Mouse (Mus musculus): Measurements from ENCODE around the gene Arid1a.
"Not testable (repeated sequence)": the region's sequence is repeated elsewhere in the genome, so short reads cannot be mapped to it uniquely, and the experiment has no call there.

Gene Arid1a

GRCm38 (mm10) chr4:133673666-133674330 is 82.8 kb downstream of the Arid1a start:
- peak; percentile 54 for DNase-seq

- no peak for DNase-seq
Measured at GRCm38 (mm10) chr4:133672845-133673647, 83.5 kb downstream of the Arid1a start.

GRCm38 (mm10) chr4:133671881-133672844 is 84.4 kb downstream of the Arid1a start, which contains the start of gene Pigv:
TSS of gene Pigv (minus strand) at chr4:133672647.
- peak; percentile 96 for DNase-seq

DNA sequence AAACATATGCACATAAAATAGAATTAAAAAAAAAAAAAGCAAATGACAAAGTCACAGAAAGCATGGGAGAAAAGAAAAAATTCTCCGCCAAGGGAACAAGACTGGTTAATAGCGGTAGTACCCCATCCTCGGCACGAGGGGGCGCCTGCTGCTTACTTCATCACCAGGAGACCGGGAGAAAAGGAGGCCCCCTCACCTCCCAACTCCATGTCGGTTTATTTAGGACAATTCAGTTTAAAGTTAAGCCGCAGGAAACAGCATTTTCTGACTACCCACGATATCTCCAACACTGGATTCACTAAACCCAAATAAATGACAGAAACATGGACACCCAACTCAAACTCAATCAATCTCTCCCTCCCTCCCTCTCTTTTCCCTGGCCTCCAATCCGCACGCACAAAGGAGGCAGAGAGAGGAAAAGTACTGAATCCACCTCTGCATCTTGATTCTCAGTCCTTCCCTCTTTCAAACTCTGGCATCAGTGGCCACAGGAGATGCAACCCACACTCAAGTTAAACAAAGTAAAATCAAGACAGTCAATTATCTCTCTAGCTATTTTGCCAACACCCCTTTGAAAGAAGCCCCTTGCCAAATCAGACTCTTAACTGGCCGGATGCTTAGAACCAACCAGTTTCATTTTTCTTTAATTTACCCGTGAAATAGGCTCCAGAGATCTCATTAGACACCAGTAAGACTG is 85.2 kb downstream of the Arid1a start:
- peak; percentile 88 for DNase-seq

- DNase-seq, result no peak
Measured at GRCm38 (mm10) chr4:133669652-133670210, 86.8 kb downstream of the Arid1a start.

DNA sequence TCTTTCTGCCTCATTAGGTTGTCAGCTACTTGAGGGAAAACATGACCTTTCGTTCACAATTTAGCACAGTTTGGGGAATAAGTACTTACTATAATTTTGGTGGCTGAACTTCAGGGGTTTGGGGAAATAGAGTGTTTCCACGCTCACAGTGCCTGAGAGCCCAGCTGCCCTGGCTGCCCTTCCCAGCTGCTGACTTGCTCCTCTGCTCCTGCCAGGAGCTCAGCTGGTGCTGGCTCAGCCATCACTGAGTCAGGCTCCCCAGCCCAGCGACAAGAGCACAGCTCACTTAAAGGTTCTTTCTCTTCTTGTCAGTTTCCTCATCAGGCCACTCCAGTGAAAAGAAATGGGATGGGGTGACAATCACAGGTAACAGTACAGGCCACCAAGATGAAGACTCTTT is 88.0 kb downstream of the Arid1a start:
- no peak for DNase-seq

- no peak for DNase-seq
Measured at GRCm38 (mm10) chr4:133666199-133666598, 90.4 kb downstream of the Arid1a start.

- DNase-seq, result no peak
Measured at GRCm38 (mm10) chr4:133665118-133665517, 91.5 kb downstream of the Arid1a start.

GRCm38 (mm10) chr4:133662945-133663344 is 93.6 kb downstream of the Arid1a start:
- no peak for DNase-seq

DNA sequence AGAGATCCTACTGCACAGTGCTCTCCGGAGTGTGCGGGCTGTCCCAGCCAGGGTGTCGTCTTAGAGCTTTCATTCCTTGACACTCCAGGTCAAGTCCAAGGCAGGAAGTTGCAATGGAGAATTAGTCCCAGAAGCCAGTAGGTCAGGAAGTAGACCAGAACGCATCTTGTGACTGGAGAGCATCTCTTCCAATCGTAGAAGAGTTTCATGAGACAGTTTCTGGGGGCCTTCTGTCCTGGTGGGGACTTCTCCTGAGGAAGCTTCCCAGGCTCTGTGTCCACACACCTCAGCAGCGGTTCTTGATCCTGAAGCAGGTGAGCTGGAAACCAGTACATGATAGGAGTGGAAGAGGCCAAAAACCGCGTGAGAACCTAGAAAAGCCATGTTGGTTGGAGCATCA is 94.1 kb downstream of the Arid1a start:
- DNase-seq, result no peak

DNA sequence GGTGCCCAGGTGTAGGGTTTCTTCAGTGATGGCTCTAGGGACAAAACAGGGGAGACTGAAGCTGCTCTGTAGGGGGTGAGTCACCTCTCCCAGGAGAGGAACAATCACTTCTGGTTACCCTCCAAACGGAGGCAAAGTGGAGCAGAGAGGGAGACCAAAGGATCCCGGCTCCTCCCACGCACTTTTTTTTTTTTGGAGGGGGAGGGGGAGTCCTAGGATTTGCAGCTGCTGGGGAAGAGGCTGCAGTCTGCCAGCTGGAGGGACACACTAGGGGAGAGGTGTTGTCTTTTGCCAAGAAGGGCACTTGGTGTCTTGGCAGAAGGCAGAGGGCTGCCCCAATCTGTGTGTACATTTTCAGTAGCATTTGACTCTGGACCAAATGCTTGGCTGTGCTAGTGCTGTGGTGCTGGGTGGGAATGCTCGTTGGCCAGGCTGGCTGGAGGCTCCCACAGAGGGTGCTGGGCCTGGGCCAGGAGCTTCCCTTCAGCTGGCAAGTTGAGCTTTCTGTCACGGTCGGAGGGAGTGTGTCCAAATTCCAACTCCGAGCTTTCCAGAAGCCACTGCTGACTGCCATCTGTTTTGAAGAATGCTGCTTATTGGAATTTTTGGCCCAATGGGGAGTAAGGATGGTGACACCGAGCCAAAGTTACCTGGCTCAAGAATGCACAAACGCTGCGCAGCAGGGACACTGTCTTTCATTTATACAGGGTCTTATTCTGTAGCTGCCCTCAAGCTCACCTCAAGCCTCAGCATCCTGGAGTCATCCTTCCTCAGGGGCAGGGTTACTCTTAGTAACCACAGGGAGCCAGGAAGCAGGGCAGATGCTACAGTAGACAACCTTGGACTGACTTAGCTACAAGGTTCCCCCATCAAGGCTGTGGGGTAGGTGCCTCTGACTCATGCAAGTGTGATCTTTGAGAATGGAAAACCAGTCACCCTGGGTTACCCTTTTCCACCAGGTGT is 96.1 kb downstream of the Arid1a start:
- DNase-seq, result peak; percentile 80

- peak; percentile 25 for DNase-seq
Measured at GRCm38 (mm10) chr4:133659497-133660192, 96.9 kb downstream of the Arid1a start.

- DNase-seq, result no peak
Measured at GRCm38 (mm10) chr4:133658729-133659128, 97.8 kb downstream of the Arid1a start.

DNA sequence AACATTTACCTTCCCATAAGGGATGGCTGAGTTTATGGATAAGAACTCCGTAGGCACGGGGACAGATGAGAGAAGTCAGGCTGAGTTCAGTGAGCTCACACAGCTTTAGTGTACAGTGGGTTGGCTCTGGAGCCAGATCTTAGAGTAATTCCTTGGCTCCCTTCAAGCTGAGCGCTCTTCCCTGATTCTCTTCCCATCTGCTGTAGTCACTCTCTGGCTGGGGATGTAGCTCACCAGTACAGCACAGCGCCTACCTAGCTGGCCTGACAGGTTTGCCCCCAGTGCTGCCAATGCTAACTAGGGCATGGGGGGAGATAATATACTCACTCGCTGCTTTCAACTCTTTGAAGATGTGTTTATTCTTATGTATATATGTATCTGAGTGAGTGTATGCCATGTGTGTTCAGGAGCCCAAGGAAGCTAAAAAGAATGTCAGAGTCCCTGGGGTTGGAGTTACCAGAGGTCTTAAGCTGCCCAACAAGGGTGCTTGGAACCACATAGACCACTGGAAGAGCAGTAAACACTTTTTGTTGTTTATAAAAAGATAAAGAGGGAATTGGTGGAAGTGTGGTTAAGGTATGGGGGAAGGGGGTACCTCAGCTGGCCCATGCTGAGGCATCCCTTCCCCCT is 98.6 kb downstream of the Arid1a start:
- DNase-seq, result no peak

- no peak for DNase-seq
Measured at GRCm38 (mm10) chr4:133656997-133657396, 99.6 kb downstream of the Arid1a start.

DNA sequence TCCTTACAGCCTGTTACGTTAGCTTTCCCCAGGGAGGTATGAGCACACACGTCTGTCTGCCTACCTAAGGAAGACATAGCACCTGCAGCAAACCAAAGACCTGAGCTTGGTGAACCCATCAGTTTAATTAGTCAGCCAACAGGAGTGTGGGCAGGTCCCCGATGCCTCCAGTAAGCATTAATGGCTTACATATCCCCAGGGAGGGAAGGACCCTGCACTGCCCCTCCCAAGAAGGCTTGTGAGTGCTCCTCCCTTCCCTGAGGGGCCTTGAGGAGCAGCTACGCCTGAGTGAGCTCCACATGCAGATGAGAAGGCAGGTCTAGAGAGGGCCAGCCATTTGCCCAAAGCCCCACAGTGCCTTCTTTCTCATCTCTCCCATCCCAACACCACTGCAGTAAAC is 100.3 kb downstream of the Arid1a start:
- no peak for DNase-seq

- not testable (repeated sequence) for DNase-seq
Measured at GRCm38 (mm10) chr4:133654070-133654469, 102.5 kb downstream of the Arid1a start.

DNA sequence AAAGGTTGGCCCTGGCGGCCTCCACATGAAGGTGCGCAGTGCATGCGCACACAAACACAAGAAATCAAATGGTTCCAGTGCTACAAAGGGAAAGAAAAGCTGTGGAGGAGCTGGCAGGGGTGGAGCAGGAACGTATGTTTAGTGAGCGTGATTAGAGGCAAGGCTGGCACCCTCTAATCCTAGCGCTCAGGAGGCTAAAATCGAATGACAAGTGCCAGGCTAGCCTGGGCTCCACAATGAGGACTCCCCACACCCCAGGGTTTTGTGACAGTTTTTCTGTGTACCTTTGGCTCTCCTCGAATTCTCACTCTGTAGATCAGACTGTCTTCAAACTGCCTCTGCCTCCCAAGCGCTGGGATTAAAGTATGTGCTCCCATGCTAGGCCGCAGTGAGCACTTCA is 103.8 kb downstream of the Arid1a start:
- DNase-seq, result no peak

- no peak for DNase-seq
Measured at GRCm38 (mm10) chr4:133651986-133652385, 104.6 kb downstream of the Arid1a start.

DNA sequence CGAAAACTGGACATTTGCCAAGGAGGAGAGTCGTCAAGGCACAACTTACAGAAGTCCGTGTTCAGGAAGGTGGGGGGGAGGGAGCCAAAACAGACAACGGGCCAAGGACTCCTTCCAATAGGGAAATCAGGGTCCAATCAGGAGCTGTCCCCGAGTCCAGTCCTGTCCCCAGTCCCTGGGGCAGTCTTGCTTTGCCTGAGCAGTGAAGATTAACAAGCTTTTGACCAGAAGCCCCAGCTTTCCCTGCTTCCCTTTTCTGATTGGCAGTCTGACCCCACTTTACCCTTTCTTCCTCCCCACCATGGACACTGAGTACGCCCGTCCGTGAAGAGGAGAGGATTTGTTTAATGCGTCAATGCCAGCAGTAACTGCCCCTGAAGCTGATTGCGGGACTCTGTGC is 105.1 kb downstream of the Arid1a start:
- no peak for DNase-seq

All from right cerebral cortex, postnatal 14 days (tissue).